Mouse (Mus musculus) E14TG2a.4 (cell line): Measurements from ENCODE around the gene Gm20683.

Source experiments
- CTCF ChIP-seq: conservative IDR thresholded peaks from 2 replicates; pipeline ENCODE4 v1.5.1; 2014; ENCODE audit warnings: low read length
- POU5F1 ChIP-seq: IDR thresholded peaks from 2 replicates; pipeline ENCODE4 v1.6.1; 2014; ENCODE audit warnings: low read length, borderline replicate concordance

GRCm38 (mm10) chr17:25879261-25879660 lies 37.7 kb upstream of the Gm20683 start:
- TF ChIP-seq POU5F1 (no peak), CTCF (peak; percentile 81)
